Mouse (Mus musculus) T-cell, adult 66 days (primary cell): Measurements from ENCODE around the gene Noc3l. TPM values are rescaled to one million over a fixed set of nuclear protein-coding genes. Genes with fewer than 3 reads are reported as not detected.

Source experiments
- total RNA-seq, 2 experiments: library from RNA; stranded (reverse); gene quantifications; 3 replicates in 1 of 2; 4 replicates in 1 of 2; pipeline ENCODE4 v1.2.4; 2023

The Noc3l gene
- total RNA-seq: 10 to 100 TPM; 23.8 to 23.9 TPM

GRCm38 (mm10) chr19:38818766-38819426 is at the start of gene Noc3l:
TSS of gene Noc3l (minus strand) at chr19:38819237.

GRCm38 (mm10) chr19:38836438-38837170 is 17.6 kb upstream of the Noc3l start, which contains the start of gene Tbc1d12:
TSS of gene Tbc1d12 (plus strand) at chr19:38836579.

Other genes starting within 250 kb of the Noc3l start
- 1 to 10 TPM; 3.0 to 3.9 TPM for gene Tbc1d12, start 17.3 kb upstream of the Noc3l start, total RNA-seq
- 10 to 100 TPM; 15.2 to 15.7 TPM for gene Hells, start 111.7 kb upstream of the Noc3l start, total RNA-seq
- gene Cyp2c55, start 187.8 kb upstream of the Noc3l start, total RNA-seq: not detected
- gene Cyp2c65, start 241.8 kb upstream of the Noc3l start, total RNA-seq: not detected